Mouse (Mus musculus) megakaryocyte, adult 5-6 weeks (primary cell): Measurements from ENCODE around the gene Wdr38. TPM values are rescaled to one million over a fixed set of nuclear protein-coding genes. Genes with fewer than 3 reads are reported as not detected.
"Not testable (repeated sequence)": the region's sequence is repeated elsewhere in the genome, so short reads cannot be mapped to it uniquely, and the experiment has no call there.

Experiments used
- ATAC-seq: 2 replicates; pipeline ENCODE4 v1.8.0; 2016; ENCODE audit warnings: mild to moderate bottlenecking, inconsistent platforms; ENCODE audit not compliant: poor library complexity, severe bottlenecking
- total RNA-seq, 2 experiments: library from RNA; stranded (forward) in 1 of 2; stranded (reverse) in 1 of 2; fragments of 153-499, 151-499 nt in 1 of 2; fragments of 221-1000, 200-1000 nt in 1 of 2; gene quantifications; 2 replicates each; pipeline versions ENCODE4 v1.2.3 to v1.2.4; 2015 to 2017

Wdr38 gene
- total RNA-seq, 2 experiments from 2014 or later: 0.29 to 0.84 TPM

DNA sequence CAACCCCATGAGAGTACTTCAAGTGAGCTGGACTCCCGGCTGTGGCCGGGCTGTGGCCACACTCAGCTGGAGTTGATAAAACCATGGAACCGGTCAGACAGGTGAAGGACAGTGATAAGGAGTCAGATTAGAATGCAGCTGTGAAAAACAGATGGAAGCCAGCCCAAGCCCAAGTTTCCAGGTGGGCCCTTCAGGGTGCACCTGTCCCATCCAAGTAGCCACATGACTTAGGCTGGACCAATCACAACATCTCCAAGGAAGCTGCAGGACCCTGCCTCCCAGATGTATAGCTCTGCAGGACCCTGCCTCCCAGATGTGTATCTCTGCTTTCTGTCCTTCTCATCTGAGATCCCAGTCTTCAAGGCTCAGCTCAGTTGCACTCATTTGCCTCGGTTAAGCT, 5.3 kb upstream of the Wdr38 start:
- no peak for ATAC-seq

DNA sequence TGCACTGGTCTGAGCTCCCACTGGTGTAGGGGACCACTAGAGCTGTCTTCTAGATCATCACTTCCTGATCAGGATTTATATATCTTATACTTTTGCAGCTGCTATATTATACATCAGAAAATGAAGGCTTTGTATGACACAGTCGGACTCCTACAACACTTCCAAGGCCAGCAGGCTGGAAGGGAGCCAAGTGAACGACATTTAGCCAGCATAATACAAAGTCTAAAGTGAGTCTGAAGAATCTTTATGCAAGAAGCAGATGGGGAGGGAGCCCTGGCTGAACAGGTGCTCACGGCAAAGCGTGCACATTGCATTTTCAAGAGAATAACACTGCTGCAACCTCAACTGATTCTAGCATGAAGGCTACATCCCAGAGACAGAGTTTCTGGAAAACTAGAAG, 4.8 kb upstream of the Wdr38 start:
- no peak for ATAC-seq

DNA sequence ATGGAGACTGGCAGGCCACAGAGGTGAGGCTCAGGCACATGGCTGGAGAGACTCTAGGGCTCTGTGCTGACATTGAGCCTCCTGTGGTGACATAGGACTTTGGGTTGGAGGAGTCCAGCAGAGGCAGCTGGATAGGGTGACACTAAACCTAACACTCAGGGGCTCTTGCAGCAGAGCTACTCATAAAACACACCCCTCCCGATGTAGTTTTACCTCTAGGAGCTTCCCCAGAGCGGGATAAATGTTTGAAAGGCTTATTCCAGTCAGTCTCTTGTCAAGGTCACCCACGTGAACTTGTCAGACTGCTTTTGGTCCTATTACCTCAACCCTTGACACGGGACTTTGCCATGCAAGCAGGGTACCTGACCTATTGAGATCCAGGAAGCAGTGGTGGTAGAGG, 2.1 kb downstream of the Wdr38 start:
- no peak for ATAC-seq

DNA sequence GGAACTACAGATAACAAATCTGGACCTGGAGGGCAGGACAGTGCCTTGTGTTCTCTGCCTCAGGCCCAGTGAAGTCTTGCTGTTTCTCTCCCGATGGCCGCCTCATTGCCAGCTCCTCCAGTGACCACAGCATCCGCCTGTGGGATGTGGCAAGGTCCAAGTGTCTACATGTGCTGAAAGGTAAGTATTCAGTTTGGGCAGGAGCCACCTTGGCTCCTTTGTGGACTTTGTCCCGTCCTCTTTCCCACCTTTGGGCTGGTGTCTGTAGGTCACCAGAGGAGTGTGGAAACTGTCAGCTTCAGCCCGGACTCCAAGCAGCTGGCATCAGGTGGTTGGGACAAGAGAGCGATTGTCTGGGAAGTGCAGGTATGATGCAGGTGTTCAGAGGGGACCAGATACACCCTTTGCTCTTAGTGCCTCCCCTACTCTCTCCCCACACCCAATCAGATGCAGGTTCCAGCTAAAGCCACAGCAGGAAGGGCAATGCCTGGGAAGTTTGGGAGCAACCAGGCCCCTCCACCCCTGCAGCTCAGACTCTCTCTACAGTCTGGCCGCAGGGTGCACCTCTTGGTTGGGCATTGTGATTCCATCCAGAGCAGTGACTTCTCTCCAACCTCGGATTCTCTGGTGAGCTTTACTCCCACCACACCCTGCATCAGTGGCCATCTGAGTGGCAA, 2.8 kb downstream of the Wdr38 start:
- ATAC-seq: no peak

DNA sequence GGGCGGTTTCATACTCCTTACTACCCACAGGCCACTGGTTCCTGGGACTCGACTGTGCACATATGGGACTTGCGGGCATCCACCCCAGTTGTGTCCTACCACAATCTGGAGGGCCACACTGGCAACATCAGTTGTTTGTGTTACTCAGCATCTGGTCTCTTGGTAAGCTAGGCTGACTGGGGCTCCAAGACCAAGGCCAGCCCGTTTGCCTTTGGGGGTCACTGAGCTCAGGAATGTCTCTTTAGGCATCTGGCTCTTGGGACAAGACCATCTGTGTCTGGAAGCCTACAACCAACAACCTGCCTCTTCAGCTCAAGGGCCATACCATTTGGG, 3.3 kb downstream of the Wdr38 start:
- no peak for ATAC-seq

DNA sequence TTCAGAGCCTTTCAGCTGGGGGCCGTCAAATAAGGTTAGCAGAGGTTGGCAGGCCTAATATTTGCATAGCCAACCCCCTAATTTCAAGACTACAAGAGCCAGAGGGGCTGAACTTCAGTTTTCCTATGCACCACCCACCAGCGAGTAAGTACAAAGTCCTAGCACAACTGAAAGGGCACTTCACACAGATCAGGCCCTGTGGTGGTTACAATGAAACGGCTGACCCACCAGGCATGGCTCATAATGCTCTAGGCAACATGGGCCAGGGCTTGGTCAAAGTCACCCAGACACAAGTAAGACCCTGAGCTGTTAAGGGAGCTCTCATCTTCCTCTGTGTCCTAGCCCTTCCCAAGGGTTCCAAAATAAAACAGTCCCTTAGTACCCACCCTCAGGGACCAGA, 4.6 kb downstream of the Wdr38 start:
- no peak for ATAC-seq

DNA sequence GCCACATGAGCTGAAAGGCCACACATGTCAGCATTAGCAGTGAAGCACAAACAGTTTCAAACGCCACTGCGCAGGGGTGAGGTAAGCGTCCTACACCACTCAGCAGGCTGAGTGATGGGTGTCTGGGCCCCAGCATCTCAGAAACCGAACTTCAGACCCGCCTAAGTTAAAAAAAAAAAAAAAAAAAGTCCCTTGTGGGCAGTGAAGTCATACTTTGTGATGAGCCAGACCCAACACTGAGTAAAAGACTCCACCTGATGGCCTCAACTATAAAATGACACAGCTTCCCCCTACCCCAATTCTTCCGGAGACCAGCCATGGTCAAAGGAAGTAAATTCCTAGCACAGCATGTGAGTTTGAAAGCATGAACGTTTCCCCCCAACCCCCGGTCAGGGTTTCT, 5.8 kb downstream of the Wdr38 start:
- ATAC-seq: no peak

DNA sequence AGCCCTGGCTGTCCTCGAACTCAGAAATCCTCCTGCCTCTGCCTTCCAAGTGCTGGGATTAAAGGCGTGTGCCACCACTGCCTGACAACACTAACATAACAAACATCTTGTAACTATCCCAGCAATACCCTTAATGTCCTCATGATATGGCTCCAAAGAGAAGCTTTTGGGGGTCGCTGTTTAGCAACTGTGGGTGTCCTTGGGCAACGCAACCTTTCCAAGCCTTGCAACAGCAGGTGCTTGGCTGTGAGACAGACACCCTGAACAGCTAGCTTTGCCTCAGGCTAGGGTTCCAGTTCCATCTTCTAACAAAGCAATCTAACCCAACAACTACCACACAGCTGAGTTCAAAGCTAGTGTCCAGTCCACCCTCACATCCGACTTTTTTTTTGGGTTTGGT, 6.2 kb downstream of the Wdr38 start:
- ATAC-seq: no peak

DNA sequence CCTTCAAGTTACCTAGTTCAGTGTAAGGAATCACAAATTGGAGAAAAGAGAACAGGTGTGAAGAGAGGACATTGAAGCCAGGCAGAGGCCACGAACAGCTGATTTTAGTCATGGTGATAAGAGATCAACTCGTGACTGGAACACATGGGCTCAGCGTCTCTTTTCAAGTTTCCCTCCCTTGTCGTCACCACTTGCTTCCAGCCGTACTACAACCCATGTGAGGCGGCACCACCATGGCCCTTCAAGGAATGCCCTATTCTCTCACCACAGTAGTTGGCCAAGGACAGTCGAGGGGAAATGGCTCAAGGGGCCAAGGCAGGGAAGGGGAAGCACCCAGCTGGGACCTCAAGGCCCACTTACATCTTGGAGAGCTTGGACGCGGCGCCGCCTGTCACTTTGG, 7.1 kb downstream of the Wdr38 start:
- ATAC-seq: peak; percentile 1; the same call in 1 of the 2 replicates

DNA sequence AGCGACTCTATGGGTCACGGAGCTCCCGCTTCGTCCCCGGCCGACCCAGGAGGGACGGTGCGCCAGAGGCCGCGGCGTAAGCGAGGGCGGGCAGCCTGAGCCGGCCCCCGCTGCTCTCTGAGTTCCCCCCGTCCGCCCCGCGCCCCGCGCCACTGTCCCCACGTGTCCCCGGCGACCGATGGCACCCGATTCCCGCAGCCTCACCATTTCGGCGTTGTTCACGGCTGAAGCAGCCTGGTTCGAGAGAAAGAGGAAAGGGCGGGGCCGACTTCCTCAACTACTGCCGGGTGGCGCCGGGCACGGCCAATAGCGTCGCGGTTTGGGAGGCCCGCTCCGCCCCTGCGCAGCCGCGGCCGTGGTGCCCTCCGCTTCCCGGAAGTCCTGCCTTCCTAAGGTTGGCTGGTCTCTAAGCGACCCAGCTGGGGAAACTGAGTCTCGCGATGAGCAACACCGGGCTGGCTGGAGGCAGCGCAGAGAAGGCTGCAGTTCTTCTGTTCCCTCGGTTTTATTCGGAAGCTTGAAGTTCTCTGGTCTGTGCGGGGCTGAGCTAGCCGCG, 7.7 kb downstream of the Wdr38 start, which contains the start of gene Arpc5l:
Gene Arpc5l (plus strand): TSS at position 469 of the 556 bp plus-strand sequence.
- ATAC-seq: peak; percentile 80

DNA sequence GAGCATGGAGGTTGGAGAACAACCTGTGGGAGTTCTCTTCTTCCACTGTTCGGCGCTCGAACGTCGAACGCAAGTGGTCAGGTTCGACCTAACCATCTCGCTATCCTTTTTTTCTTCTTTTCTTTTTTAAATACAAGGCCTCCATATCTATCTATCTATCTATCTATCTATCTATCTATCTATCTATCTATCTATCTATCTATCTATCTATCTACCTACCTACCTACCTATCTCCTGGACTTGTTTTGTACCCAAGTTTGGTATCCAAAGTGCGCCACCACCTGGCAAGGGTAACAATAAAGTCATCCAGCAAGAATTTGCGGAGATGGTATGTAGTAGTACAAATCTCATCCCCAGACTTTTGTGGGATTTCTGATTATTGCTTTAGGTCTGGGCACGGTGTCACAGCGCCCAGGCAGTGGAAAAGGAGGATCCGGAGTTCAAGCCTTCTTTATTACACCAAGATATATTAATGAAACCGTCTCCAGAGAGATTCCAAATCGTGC, 8.4 kb downstream of the Wdr38 start, which contains the start of gene Rpl35:
Gene Rpl35 (minus strand): TSS at position 51 of the 506 bp plus-strand sequence.
- 0 out of 2 replicates have a peak, but pooled peaks have one; percentile 2 for ATAC-seq

DNA sequence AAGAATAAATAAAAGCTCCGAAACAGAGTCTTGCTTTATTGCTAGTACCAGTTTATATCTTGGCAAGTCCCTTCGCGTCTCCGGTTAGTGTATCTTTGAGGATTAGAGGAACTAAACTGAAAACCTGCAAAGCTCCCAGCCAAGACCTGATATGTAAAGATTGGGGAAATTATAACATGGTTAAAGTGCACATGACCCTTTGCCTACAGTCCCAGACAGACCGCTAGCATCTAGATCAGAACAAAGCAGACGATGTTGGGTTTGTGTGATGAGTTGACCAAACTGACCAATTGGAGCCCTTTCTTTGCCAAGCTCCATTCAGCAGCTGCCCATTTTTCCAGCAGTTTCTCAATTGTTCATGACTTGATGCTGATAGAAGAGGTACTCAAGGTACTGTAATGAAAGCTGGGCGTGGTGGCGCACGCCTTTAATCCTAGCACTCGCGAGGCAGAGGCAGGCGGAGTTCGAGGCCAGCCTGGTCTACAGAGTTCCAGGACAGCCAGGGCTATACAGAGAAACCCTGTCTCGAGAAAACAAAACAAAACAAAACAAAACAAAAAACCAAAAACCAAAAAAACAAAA, 9.0 kb downstream of the Wdr38 start:
- ATAC-seq: no peak

DNA sequence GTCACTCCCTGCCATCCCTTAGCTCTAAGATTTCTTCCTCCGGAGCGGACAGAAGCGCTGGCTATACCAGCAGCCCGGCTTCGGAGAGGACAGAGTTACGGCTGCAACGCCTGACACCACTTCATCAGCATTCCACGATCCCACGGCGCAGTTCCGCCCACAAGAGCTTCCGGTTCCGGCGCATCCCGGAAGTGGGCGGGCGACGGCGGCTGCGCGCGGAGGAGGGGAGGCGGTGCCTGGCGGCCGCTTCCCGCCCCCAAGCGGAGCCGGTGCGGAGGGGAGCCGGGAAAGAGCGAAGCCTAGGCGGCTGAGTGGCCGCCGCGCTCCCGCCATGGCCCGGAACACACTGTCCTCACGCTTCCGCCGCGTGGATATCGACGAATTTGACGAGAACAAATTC, 10.6 kb downstream of the Wdr38 start:
- ATAC-seq: peak; percentile 74

DNA sequence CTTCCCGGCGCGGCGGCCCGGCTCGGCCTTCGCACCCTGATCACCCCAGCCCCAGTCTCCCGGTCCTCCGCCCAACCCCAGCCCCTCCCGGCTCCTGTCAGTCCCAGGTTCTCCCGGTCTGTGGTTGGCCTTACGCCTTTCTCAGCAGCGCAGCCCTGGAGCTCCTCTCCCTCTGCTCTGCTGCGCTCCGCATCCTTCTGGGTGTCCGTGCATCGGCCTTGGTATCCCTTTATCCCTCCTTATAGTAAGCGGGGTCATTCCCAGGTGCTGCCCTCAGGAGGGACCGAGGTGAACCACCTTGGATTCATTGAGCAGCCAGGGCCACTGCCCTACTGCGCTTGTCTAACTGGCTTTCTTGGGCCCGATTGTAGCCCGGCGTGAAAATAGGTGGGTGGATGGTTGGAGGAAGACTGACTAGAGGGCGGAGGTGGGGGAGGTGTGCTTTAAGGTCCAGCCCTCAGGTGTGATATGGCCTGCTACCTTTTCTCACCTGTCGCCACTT, 11.1 kb downstream of the Wdr38 start:
- 0 out of 2 replicates have a peak, but pooled peaks have one; percentile 0 for ATAC-seq

DNA sequence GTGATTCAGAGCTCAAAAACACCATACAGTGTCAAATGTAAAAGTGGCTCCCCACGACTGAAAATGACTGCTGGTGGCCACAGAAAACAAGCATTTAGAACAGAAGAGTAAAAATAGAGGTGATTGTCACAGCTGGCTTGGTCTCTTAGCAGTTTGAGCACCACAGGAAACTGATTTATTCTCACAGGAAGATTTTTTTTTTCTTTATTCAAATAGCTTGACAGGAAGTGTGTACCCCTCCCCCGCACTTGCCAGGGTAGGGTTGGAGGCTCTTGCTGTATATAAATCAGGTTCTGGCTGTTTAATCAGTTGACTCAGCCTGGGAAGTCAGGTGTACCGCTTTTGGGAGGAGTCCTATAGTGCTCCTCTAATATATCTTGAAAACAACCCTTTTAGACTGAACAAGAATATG, 11.7 kb downstream of the Wdr38 start:
- no peak for ATAC-seq

DNA sequence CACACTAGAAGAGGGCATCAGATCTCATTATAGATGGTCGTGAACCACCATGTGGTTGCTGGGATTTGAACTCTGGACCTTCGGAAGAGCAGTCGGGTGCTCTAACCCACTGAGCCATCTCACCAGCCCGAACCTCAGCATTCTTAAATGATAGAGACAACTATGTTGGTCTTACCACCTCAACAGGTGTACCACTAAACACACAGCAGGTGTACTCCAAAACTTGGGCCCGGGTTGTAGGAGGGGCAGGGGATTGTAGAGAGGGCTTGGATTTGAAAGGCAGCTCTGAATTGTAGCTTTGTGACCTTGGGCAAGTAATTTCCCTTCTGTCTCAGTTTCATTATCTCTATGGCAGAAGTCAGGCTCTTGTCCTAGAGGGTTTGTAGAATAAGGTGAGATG, 12.9 kb downstream of the Wdr38 start:
- not testable (repeated sequence) for ATAC-seq

DNA sequence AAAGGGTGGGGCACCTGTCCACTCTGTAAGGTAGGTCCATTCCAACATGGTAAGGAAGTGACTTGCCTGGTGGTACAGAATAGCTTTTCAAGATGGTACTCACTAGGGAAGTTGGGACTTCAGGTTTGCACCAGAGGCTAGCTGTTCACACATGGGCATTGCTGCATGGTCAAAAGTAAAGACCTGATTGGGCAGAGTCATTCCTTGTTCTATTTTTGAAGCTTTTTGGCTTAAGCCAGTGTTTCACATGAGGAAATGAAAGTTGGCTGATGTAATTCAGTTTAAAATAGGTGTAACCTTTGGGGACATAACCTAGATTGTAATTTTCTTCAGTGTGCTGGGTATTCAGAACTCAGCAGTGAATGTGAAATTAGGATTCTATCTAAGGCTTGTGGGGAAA, 14.0 kb downstream of the Wdr38 start:
- ATAC-seq: peak; percentile 41

DNA sequence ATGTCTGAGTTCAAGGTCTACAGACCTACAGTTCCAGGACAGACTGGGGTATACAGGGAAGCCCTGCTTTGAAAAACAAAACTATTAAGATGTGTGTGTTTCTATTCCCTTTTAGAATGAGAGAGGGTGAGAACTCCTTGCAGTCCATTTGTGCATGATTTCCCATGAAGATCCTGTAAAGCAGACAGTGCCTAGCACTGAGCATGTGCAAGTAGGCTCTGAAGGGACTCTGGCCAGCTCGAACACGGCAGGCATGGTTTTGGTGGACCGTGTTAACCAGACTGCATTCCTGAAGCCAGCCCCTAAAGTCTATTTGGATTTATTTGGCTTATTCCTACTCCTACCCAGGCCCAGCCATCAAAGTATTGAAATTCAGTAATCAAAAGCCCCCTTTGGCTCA, 14.7 kb downstream of the Wdr38 start:
- no peak for ATAC-seq

DNA sequence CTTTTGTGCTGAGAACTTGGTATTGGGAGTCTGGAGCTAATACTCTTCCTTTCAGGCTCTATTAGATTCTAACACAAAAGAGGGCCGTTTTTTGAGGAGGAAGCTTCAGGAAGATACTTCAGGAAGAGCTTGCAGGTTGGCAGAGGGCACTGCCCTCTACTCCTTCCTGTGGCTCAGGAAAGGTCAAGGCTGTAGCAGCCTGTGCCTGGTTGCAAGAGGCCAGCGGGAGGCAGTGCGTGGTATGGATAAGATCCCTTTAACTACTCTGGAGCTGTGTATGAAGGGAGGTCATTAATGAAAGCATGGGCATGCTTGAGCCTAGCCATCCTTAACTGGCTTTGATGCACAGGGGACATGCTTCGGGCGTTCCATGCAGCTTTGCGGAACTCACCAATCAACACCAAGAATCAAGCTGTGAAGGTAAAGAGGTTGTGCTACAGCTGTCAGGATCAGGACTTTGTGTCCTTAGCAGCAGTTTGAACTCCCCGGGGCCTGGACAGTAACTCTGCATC, 15.5 kb downstream of the Wdr38 start:
- no peak for ATAC-seq

DNA sequence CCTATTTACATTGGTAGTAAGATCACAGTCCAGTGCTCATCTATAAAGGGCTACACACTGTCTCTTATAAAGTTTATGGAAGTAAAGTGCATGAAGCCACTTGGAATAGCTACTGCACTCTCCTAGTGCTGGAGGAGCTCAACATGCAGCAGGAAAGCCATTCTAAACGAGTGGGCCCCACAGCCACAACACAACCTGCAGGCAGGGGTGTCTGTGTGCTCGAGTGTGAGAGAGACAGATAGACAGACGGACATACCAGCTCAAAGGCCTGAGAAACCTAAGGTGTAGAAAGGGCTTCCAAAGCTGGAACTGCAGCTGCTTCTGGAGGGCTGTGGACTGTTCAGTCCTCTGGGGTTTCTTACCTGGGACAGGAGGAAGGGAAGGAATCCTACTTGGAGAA, 19.3 kb downstream of the Wdr38 start:
- ATAC-seq: no peak

DNA sequence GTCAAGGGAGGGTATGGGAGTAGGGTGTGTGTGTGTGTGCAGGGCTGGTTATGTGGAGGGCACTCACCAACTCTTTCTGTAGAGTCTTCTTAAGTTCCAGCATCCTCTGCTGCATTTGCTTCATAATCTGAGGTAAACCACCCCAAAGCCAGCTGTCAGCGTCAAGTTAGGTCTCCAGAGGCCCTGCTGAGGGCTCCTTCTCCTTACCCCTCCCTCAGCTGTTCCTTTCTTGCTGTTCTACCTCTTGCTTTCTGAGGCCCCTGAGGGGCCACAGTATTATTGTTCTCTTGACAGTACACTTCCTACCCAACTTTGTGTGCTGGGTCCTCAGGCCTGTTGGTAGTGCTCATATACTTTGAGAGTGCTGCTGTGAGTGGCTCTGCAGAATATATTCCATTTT, 22.7 kb downstream of the Wdr38 start:
- ATAC-seq: no peak

DNA sequence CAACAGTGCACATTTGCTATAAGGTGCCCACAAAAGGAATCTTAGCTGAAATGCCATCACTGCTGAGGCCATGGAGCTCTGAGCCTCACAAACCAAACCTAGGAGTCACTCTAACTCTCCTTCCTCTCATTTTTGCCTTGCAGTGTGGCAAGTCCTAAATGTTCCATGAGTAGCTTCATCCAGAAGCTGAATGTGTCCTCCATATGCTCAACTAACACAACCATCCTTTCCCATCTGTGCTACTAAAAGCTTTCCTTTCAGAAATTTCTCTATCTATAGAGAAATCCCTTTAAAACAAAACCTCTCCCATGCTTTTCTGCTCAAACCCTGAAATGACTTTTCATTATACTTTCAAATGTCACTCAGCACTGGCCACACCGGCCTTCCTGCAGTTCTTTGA, 34.3 kb downstream of the Wdr38 start:
- ATAC-seq: no peak
